Mouse (Mus musculus) neutrophil, adult 59 days (primary cell): ENCODE results near the gene Ergic1. TPM values are rescaled to one million over a fixed set of nuclear protein-coding genes. Genes with fewer than 3 reads are reported as not detected.

Experiments
- total RNA-seq, 2 experiments: library from RNA; stranded (reverse); gene quantifications; 1 replicate in 1 of 2; 2 replicates in 1 of 2; pipeline ENCODE4 v1.2.4; 2023

Ergic1 gene
- total RNA-seq, result 10 to 100 TPM; 17.6 to 17.8 TPM

GRCm38 (mm10) chr17:26561290-26561640, at the start of gene Ergic1:
Gene Ergic1, plus strand, starts transcription at chr17:26561489.

GRCm38 (mm10) chr17:26561651-26562181, 427 bp downstream of the Ergic1 start, which contains the start of gene Dusp1:
Gene Dusp1, minus strand, starts transcription at chr17:26562128.

GRCm38 (mm10) chr17:26662978-26663683, 101.8 kb downstream of the Ergic1 start, which contains the start of gene Atp6v0e:
Gene Atp6v0e, plus strand, starts transcription at chr17:26663231.

Other genes starting within 250 kb of the Ergic1 start
- 10 to 100 TPM; 12.5 to 16.5 TPM for gene Neurl1b, start 146.7 kb upstream of the Ergic1 start, total RNA-seq
- 1,000 to 10,000 TPM; 1,695 to 2,915 TPM for gene Dusp1, start 639 bp downstream of the Ergic1 start, total RNA-seq
- 100 to 1,000 TPM; 150 to 158 TPM for gene Atp6v0e, start 101.7 kb downstream of the Ergic1 start, total RNA-seq
- gene Crebrf, start 154.2 kb downstream of the Ergic1 start, total RNA-seq, result 10 to 100 TPM; 51.9 to 55.9 TPM
- gene Bnip1, start 219.6 kb downstream of the Ergic1 start, total RNA-seq, result 10 to 100 TPM; 13.7 to 15.9 TPM